Mouse (Mus musculus) E14TG2a.4 (cell line): ENCODE data around the gene Gm21983.

Source experiments
- H3K27me3 ChIP-seq: 2 replicates; pipeline ENCODE4 v1.6.1; 2014; ENCODE audit warnings: low read length, control low read depth; ENCODE audit not compliant: insufficient read depth
- H3K36me3 ChIP-seq: 2 replicates; pipeline ENCODE4 v1.6.1; 2014; ENCODE audit warnings: low read length, control low read depth; ENCODE audit not compliant: insufficient read depth
- H3K4me1 ChIP-seq: replicated peaks from 2 replicates; pipeline ENCODE4 v1.6.1; 2014; ENCODE audit warnings: low read depth, low read length, control low read depth
- H3K4me3 ChIP-seq: replicated peaks from 2 replicates; pipeline ENCODE4 v1.5.1; 2014; ENCODE audit warnings: mild to moderate bottlenecking, low read length
- H3K9me3 ChIP-seq: 2 replicates; pipeline ENCODE4 v1.6.1; 2014; ENCODE audit warnings: low read length, control low read depth
- CTCF ChIP-seq: conservative IDR thresholded peaks from 2 replicates; pipeline ENCODE4 v1.5.1; 2014; ENCODE audit warnings: low read length
- NANOG ChIP-seq: IDR thresholded peaks from 2 replicates; pipeline ENCODE4 v1.6.1; 2014; ENCODE audit warnings: borderline replicate concordance, low read length, mixed read lengths
- POU5F1 ChIP-seq: IDR thresholded peaks from 2 replicates; pipeline ENCODE4 v1.6.1; 2014; ENCODE audit warnings: low read length, borderline replicate concordance

Gm21983 gene

DNA sequence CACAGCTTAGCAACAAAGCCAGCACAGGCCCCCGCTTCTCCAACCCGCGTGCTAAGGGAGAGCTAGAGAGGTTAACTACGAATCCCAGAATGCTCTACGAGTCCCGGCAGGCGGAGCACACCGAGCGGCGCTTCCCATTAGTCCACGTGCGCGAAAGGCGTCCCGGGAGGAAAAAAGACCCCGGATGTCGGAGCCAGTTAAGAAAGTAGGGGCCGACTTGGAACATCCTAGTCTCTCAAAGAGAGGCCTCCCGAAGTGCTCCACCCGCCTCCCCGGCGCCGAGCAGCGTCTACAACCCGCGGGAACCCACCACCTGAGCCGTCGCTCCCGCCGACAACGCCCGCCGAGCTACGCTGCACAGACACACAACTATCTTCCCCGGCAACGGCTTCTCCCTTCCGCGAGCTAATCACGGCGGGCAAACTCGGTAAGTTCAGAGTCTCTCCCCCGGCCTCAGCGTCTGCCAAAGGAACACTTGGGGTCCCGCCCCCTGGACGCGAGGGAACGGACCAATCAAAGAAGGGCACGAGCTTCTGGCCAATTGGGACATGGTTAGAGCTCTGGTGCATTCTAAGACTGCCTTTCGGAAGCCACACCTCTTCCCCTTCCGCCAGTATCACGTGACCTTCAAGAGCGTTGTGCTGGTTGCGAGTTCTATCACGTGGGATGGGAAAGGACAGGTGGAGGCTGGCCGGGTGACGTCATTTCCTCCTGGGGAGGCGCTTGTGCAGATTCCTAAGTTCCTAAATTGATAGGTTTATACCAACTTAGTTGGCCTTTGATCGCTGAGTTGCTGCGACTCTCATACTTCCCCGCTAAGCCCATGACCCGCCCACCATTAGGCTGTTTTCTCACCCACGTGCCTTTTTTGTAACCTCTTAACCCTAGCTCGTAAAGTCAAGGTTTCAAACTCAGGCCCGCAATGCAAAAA is 15.1 kb upstream of the Gm21983 start, which contains the start of the genes BC024978 and Snrpa:
Gene BC024978, plus strand, starts transcription at position 101 of the 931 bp plus-strand sequence.
Gene Snrpa, minus strand, starts transcription at position 591 of the 931 bp plus-strand sequence.
- TF ChIP-seq CTCF (no peak), NANOG (no peak), POU5F1 (no peak)
- peaks cover 73% of the 10 kb centered on the region for H3K36me3 ChIP-seq
- no peaks in the 10 kb centered on the region for H3K9me3 ChIP-seq
- H3K27me3 ChIP-seq: no peaks in the 10 kb centered on the region
- peak within 1 kb of the TSS; percentile 94 for H3K4me3 ChIP-seq
- H3K4me1 ChIP-seq: peaks cover 78% of the 10 kb centered on the region

DNA sequence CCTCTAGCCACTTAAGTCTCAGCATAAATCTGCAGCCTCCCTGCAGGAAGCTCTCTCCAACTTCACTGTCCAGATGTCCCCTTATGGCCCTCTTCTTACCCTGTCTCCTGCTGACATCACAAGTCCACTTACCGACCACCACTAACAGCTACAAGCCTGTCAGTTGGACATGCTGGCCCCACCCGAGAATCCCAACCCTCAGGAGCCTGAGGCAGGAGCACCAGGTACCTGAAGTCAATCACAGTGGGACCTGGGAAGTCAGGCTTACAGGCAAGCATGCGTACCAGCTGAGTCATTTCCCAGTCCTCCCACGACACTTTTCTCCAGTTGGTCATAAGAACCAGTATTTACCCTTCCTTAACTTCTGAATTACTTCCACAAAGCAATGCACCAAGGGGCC is 12.8 kb upstream of the Gm21983 start:
- TF ChIP-seq POU5F1 (no peak), NANOG (no peak), CTCF (no peak)
- H3K4me3 ChIP-seq: peak overlapping the region; percentile 94
- H3K27me3 ChIP-seq: no peaks in the 10 kb centered on the region
- H3K36me3 ChIP-seq: peaks cover 81% of the 10 kb centered on the region
- H3K4me1 ChIP-seq: peaks cover 85% of the 10 kb centered on the region
- no peaks in the 10 kb centered on the region for H3K9me3 ChIP-seq

DNA sequence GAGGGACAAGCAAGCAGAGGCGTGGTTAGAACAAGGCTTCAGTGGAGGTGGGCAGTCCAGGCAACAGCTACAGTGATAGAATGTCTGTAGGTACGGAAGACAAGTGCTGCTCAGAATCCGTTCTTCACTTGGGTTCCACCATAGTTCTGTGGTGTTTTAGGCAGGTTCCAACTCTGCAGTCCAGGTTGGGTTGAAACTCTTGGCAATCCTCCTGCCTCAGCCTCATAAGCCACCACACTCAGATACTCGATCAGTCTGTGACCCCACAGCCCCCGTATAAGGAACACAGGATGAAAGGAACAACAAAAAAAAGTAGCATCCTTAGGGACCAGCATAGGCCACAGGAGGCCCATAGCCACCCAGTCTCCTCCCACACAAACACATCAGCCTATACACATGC is 11.5 kb upstream of the Gm21983 start:
- TF ChIP-seq POU5F1: no peak
- TF ChIP-seq CTCF: no peak
- TF ChIP-seq NANOG: no peak
- Histone ChIP-seq H3K4me3 (no peak overlapping the region), H3K27me3 (no peaks in the 10 kb centered on the region), H3K4me1 (peaks cover 85% of the 10 kb centered on the region), H3K36me3 (peaks cover 81% of the 10 kb centered on the region), H3K9me3 (no peaks in the 10 kb centered on the region)

DNA sequence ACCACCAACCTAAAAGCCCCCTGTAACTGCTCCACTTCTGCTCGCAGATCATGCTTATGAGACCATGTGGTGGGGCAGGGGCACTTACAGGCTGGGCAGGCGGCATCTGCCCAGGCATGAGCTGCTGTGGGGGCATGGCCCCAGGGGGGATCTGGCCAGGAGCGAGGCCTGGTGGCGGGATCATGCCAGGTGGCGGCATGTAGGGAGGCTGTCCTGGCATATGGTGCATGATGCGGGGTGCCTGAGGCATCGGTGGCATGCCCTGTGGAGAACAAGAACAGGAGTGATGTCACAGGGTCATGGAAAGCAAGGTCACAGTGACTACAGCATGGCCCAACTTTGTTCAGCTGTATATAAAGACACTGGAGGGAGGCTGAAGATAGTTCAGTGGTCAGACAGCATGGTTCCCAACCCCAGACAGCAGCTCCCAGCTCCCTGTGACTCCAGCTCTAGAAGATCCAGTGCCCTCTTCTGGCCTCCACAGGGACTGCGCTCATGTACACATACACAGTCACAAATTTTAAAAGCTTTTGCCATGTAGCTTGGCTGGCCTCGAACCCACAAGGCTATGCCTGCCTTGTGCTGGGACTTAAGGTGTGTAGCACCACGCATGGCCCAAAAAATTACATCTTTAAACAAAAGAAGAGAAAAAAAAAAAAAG is 8.5 kb upstream of the Gm21983 start:
- no peaks in the 10 kb centered on the region for H3K9me3 ChIP-seq
- TF ChIP-seq POU5F1 (no peak), NANOG (no peak), CTCF (peak; percentile 47)
- no peaks in the 10 kb centered on the region for H3K27me3 ChIP-seq
- H3K36me3 ChIP-seq: peaks cover 99% of the 10 kb centered on the region
- peak overlapping the region; percentile 51 for H3K4me3 ChIP-seq
- H3K4me1 ChIP-seq: peaks cover 96% of the 10 kb centered on the region

DNA sequence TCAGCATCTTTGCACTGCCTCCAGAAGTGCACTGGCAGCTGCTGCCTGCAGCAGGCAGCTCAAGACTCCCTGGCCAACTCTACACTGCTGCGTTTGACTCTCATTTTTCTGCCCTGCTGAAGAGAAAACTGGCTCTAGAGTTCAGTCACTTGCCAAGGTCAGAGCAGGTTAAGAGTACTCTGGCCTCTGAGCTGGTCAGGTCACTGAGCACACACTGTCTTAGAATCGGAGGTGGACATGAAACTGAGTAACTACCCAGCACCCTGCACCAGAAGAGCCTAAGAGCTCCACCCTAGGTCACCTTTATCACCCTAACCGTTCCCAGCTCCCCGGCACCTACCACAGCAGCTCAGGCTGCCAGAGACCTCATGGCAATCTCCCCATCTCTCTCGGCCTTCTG is 5.1 kb upstream of the Gm21983 start:
- TF ChIP-seq NANOG (no peak), POU5F1 (no peak), CTCF (no peak)
- H3K4me3 ChIP-seq: no peak overlapping the region
- H3K36me3 ChIP-seq: peaks cover 83% of the 10 kb centered on the region
- no peaks in the 10 kb centered on the region for H3K27me3 ChIP-seq
- H3K9me3 ChIP-seq: no peaks in the 10 kb centered on the region
- peaks cover 94% of the 10 kb centered on the region for H3K4me1 ChIP-seq

DNA sequence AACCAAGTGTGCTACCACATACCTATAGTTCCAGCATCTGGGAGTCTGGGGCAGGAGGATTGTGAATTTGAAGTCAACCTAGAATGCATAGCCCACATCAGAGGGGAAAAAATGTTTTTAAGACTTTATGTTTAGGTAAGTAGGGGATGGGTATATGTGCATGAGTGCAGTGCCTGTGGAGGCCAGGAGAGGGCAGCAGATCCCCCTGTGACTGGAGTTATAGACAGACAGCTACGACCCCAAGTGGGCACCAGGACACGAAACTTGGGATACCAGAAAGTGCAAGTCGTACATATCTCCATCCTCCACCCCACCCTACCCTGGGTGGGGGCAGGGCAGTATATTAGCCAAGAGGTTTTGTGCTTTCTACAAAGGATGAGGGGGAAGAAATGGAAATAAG is 4.1 kb upstream of the Gm21983 start:
- no peaks in the 10 kb centered on the region for H3K27me3 ChIP-seq
- TF ChIP-seq POU5F1 (no peak), CTCF (peak; percentile 96), NANOG (no peak)

DNA sequence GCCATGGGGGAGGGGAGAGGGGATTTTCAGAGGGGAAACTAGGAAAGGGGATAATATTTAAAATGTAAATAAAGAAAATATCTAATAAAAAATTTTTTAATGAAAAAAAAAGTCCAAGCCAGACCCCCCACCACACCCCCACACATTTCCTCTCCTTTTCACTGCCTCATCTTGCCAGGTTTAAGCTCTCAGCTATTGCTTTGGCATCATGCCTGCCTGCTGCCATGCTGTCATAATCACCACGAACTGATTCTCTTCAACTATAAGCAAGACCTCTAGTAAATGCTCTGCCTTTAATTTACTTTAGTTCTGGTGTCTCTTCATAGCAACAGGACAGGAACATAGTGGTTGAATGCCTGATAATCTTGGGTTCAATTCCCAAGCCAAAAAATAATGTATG is 1.6 kb upstream of the Gm21983 start:
- TF ChIP-seq POU5F1: no peak
- no peak for TF ChIP-seq CTCF
- no peak for TF ChIP-seq NANOG
- no peaks in the 10 kb centered on the region for H3K27me3 ChIP-seq
- no peaks in the 10 kb centered on the region for H3K9me3 ChIP-seq
- peaks cover 88% of the 10 kb centered on the region for H3K4me1 ChIP-seq
- H3K36me3 ChIP-seq: peaks cover 48% of the 10 kb centered on the region
- no peak overlapping the region for H3K4me3 ChIP-seq

More for the DNA sequence above, 4.1 kb upstream of the Gm21983 start:
- Histone ChIP-seq H3K9me3 (no peaks in the 10 kb centered on the region), H3K4me1 (peaks cover 94% of the 10 kb centered on the region), H3K36me3 (peaks cover 72% of the 10 kb centered on the region), H3K4me3 (no peak overlapping the region)

DNA sequence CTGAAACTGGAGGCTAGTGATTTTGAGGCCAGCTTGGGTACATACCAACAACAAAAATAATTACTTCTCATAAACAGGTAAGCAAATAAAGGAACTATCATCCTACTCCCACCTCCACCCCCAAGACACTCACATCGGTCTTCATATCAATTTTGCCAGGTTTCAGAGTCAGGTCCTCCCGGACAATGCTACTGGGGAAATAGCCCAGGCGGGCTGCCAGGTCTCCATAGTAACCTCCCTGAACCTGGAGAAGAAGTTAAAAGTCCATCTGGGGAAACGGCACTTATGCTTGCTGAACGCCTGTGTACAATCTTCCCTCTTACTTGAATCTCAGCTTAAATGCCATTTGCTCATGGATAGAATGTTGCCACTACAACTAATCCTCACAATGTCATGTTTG is 850 bp downstream of the Gm21983 start:
- Histone ChIP-seq H3K9me3 (no peaks in the 10 kb centered on the region), H3K4me1 (peaks cover 79% of the 10 kb centered on the region), H3K4me3 (peak overlapping the region; percentile 88), H3K27me3 (no peaks in the 10 kb centered on the region), H3K36me3 (peaks cover 27% of the 10 kb centered on the region)
- TF ChIP-seq CTCF: no peak
- TF ChIP-seq NANOG: no peak
- TF ChIP-seq POU5F1: no peak
